Mouse (Mus musculus): ENCODE results near the gene Pgm2. TPM values are rescaled to one million over a fixed set of nuclear protein-coding genes. Genes with fewer than 3 reads are reported as not detected.

The Pgm2 gene
- polyA plus RNA-seq, 1 experiment from 2014 or later = 34.4 TPM

GRCm38 (mm10) chr5:64107596-64108289, 15.0 kb downstream of the Pgm2 start:
- Histone ChIP-seq H3K9me3 (ENCODE audit: control insufficient read depth, low read depth, low read length) (no peaks in the 10 kb centered on the region), H3K27me3 (ENCODE audit: control insufficient read depth, insufficient read depth, low read length) (no peaks in the 10 kb centered on the region), H3K4me2 (replicated peaks; ENCODE audit: low read depth, low read length) (no peak overlapping the region), H3K36me3 (ENCODE audit: control insufficient read depth, insufficient read depth, low read length) (peaks cover 49% of the 10 kb centered on the region), H3K27ac (ENCODE audit: low read length) (no peak overlapping the region), H3K4me1 (ENCODE audit: control insufficient read depth, insufficient read depth, low read length) (no peaks in the 10 kb centered on the region), H3K9ac (replicated peaks; ENCODE audit: low read depth, low read length) (no peak overlapping the region), H3K4me3 (ENCODE audit: low read depth, low read length) (no peak overlapping the region)
- ATAC-seq (ENCODE audit: insufficient number of reproducible peaks, insufficient read depth, low FRiP score, low read depth) = no peak
- 89% methylated on average over 11 of the region's 11 CpGs for WGBS

DNA sequence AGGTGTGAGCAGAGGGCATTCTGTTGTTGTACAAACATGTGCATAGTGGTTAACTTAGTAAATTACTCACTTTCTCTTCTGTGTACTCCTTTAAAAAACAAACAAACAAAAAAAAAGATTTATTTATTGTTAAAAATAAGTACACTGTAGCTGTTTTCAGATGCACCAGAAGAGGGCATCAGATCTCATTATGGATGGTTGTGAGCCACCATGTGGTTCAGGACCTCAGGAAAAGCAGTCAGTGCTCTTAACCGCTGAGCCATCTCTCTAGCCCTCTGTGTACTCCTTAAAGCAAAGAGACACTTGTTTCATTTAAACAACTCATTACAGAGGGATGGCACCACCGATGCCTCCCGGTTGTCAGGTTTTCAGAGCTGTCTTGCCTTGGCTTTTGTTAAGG, 16.5 kb downstream of the Pgm2 start:
- no peak overlapping the region for H3K4me2 ChIP-seq (replicated peaks; ENCODE audit: low read depth, low read length)
- no peak overlapping the region for H3K27ac ChIP-seq (ENCODE audit: low read length)
- no peak overlapping the region for H3K9ac ChIP-seq (replicated peaks; ENCODE audit: low read depth, low read length)
- ATAC-seq (ENCODE audit: insufficient number of reproducible peaks, insufficient read depth, low FRiP score, low read depth) = no peak
- H3K36me3 ChIP-seq (ENCODE audit: control insufficient read depth, insufficient read depth, low read length) = peaks cover 53% of the 10 kb centered on the region
- H3K4me3 ChIP-seq (ENCODE audit: low read depth, low read length) = no peak overlapping the region
- H3K9me3 ChIP-seq (ENCODE audit: control insufficient read depth, low read depth, low read length) = no peaks in the 10 kb centered on the region
- WGBS = 49% methylated on average over 3 of the region's 3 CpGs
- H3K4me1 ChIP-seq (ENCODE audit: control insufficient read depth, insufficient read depth, low read length) = no peaks in the 10 kb centered on the region
- no peaks in the 10 kb centered on the region for H3K27me3 ChIP-seq (ENCODE audit: control insufficient read depth, insufficient read depth, low read length)

- peaks cover 49% of the 10 kb centered on the region for H3K36me3 ChIP-seq (ENCODE audit: control insufficient read depth, insufficient read depth, low read length)
- ATAC-seq (ENCODE audit: insufficient number of reproducible peaks, insufficient read depth, low FRiP score, low read depth) = no peak
These were observed 19.6 kb downstream of the Pgm2 start for GRCm38 (mm10) chr5:64112360-64112759.

DNA sequence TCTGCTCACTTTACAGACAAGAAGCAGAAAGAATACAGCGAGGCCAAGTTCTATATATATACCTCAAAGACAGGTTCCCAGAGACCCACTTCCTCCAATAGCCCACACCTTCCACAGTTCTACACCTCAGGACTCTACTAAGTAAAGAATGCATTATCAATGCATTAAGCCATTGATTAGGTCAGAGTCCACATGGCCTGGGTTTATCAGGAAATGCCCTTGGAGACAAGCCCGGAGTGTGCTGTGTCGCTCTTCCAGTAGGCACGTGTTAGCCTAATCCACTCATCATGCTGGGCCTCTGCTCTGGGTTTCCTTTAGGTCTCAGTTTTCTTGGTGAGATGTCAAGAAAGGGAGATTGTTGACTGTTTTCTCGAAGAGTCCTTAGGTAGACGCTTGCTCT, 21.5 kb downstream of the Pgm2 start:
- H3K9me3 ChIP-seq (ENCODE audit: control insufficient read depth, low read depth, low read length) = peaks cover 5% of the 10 kb centered on the region; the same call in 1 of the 2 replicates
- H3K36me3 ChIP-seq (ENCODE audit: control insufficient read depth, insufficient read depth, low read length) = peaks cover 39% of the 10 kb centered on the region; the same call in 1 of the 2 replicates
- no peak for ATAC-seq (ENCODE audit: insufficient number of reproducible peaks, insufficient read depth, low FRiP score, low read depth)
- no peaks in the 10 kb centered on the region for H3K4me1 ChIP-seq (ENCODE audit: control insufficient read depth, insufficient read depth, low read length)
- no peak overlapping the region for H3K4me2 ChIP-seq (replicated peaks; ENCODE audit: low read depth, low read length)
- 91% methylated on average over 6 of the region's 6 CpGs for WGBS
- H3K9ac ChIP-seq (replicated peaks; ENCODE audit: low read depth, low read length) = no peak overlapping the region
- no peak overlapping the region for H3K27ac ChIP-seq (ENCODE audit: low read length)
- H3K27me3 ChIP-seq (ENCODE audit: control insufficient read depth, insufficient read depth, low read length) = no peaks in the 10 kb centered on the region
- no peak overlapping the region for H3K4me3 ChIP-seq (ENCODE audit: low read depth, low read length)

More at GRCm38 (mm10) chr5:64112360-64112759, 19.6 kb downstream of the Pgm2 start:
- Histone ChIP-seq H3K27me3 (ENCODE audit: control insufficient read depth, insufficient read depth, low read length) (no peaks in the 10 kb centered on the region), H3K4me1 (ENCODE audit: control insufficient read depth, insufficient read depth, low read length) (no peaks in the 10 kb centered on the region), H3K27ac (ENCODE audit: low read length) (no peak overlapping the region), H3K9me3 (ENCODE audit: control insufficient read depth, low read depth, low read length) (peaks cover 5% of the 10 kb centered on the region; the same call in 1 of the 2 replicates), H3K9ac (replicated peaks; ENCODE audit: low read depth, low read length) (no peak overlapping the region), H3K4me2 (replicated peaks; ENCODE audit: low read depth, low read length) (no peak overlapping the region), H3K4me3 (ENCODE audit: low read depth, low read length) (no peak overlapping the region)
- WGBS = 83% methylated on average over 3 of the region's 3 CpGs

GRCm38 (mm10) chr5:64117191-64117590, 24.4 kb downstream of the Pgm2 start:
- Histone ChIP-seq H3K36me3 (ENCODE audit: control insufficient read depth, insufficient read depth, low read length) (peaks cover 27% of the 10 kb centered on the region; the same call in 1 of the 2 replicates), H3K9me3 (ENCODE audit: control insufficient read depth, low read depth, low read length) (peaks cover 5% of the 10 kb centered on the region; the same call in 1 of the 2 replicates), H3K4me2 (replicated peaks; ENCODE audit: low read depth, low read length) (no peak overlapping the region), H3K4me1 (ENCODE audit: control insufficient read depth, insufficient read depth, low read length) (no peaks in the 10 kb centered on the region), H3K27ac (ENCODE audit: low read length) (no peak overlapping the region), H3K9ac (replicated peaks; ENCODE audit: low read depth, low read length) (no peak overlapping the region), H3K27me3 (ENCODE audit: control insufficient read depth, insufficient read depth, low read length) (no peaks in the 10 kb centered on the region), H3K4me3 (ENCODE audit: low read depth, low read length) (no peak overlapping the region)
- no peak for ATAC-seq (ENCODE audit: insufficient number of reproducible peaks, insufficient read depth, low FRiP score, low read depth)
- WGBS = 93% methylated on average over 1 of the region's 1 CpGs

GRCm38 (mm10) chr5:64125783-64126182, 33.0 kb downstream of the Pgm2 start:
- no peaks in the 10 kb centered on the region for H3K4me1 ChIP-seq (ENCODE audit: control insufficient read depth, insufficient read depth, low read length)
- H3K36me3 ChIP-seq (ENCODE audit: control insufficient read depth, insufficient read depth, low read length) = peaks cover 4% of the 10 kb centered on the region; the same call in 1 of the 2 replicates
- WGBS = 80% methylated on average over 5 of the region's 5 CpGs
- H3K4me2 ChIP-seq (replicated peaks; ENCODE audit: low read depth, low read length) = no peak overlapping the region
- no peaks in the 10 kb centered on the region for H3K9me3 ChIP-seq (ENCODE audit: control insufficient read depth, low read depth, low read length)
- H3K27ac ChIP-seq (ENCODE audit: low read length) = no peak overlapping the region
- ATAC-seq (ENCODE audit: insufficient number of reproducible peaks, insufficient read depth, low FRiP score, low read depth) = no peak
- H3K9ac ChIP-seq (replicated peaks; ENCODE audit: low read depth, low read length) = no peak overlapping the region
- H3K27me3 ChIP-seq (ENCODE audit: control insufficient read depth, insufficient read depth, low read length) = no peaks in the 10 kb centered on the region
- no peak overlapping the region for H3K4me3 ChIP-seq (ENCODE audit: low read depth, low read length)

GRCm38 (mm10) chr5:64131550-64131949, 38.8 kb downstream of the Pgm2 start:
- Histone ChIP-seq H3K4me3 (ENCODE audit: low read depth, low read length) (no peak overlapping the region), H3K27me3 (ENCODE audit: control insufficient read depth, insufficient read depth, low read length) (no peaks in the 10 kb centered on the region), H3K4me2 (replicated peaks; ENCODE audit: low read depth, low read length) (no peak overlapping the region), H3K36me3 (ENCODE audit: control insufficient read depth, insufficient read depth, low read length) (peaks cover 4% of the 10 kb centered on the region; the same call in 1 of the 2 replicates), H3K9me3 (ENCODE audit: control insufficient read depth, low read depth, low read length) (no peaks in the 10 kb centered on the region), H3K27ac (ENCODE audit: low read length) (no peak overlapping the region), H3K9ac (replicated peaks; ENCODE audit: low read depth, low read length) (no peak overlapping the region), H3K4me1 (ENCODE audit: control insufficient read depth, insufficient read depth, low read length) (no peaks in the 10 kb centered on the region)
- no peak for ATAC-seq (ENCODE audit: insufficient number of reproducible peaks, insufficient read depth, low FRiP score, low read depth)
- WGBS = 69% methylated on average over 5 of the region's 5 CpGs

DNA sequence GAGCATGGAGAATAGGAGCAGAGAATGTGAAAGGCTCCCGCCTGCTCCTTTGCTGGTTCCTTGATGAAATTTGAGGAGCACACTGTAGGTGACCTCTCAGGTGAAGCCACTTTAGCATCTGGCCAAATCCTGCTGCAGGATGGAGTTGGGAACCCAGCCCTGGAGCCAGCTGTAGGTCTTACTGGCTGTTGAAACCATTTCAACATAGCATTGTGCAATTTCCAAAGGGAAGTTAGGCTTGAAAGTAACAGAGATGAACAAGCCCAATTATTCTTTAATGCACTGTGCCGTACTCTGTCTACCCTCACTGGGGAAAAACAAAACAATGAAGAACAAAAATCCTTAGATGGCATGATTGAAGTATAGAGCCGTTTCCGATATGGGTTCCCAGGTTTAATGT, 41.2 kb downstream of the Pgm2 start:
- Histone ChIP-seq H3K4me1 (ENCODE audit: control insufficient read depth, insufficient read depth, low read length) (no peaks in the 10 kb centered on the region), H3K9me3 (ENCODE audit: control insufficient read depth, low read depth, low read length) (no peaks in the 10 kb centered on the region), H3K9ac (replicated peaks; ENCODE audit: low read depth, low read length) (no peak overlapping the region), H3K4me2 (replicated peaks; ENCODE audit: low read depth, low read length) (no peak overlapping the region), H3K4me3 (ENCODE audit: low read depth, low read length) (no peak overlapping the region), H3K27me3 (ENCODE audit: control insufficient read depth, insufficient read depth, low read length) (no peaks in the 10 kb centered on the region), H3K27ac (ENCODE audit: low read length) (no peak overlapping the region), H3K36me3 (ENCODE audit: control insufficient read depth, insufficient read depth, low read length) (peaks cover under 1% of the 10 kb centered on the region; the same call in 1 of the 2 replicates)
- ATAC-seq (ENCODE audit: insufficient number of reproducible peaks, insufficient read depth, low FRiP score, low read depth) = no peak
- WGBS = 85% methylated on average over 4 of the region's 4 CpGs

DNA sequence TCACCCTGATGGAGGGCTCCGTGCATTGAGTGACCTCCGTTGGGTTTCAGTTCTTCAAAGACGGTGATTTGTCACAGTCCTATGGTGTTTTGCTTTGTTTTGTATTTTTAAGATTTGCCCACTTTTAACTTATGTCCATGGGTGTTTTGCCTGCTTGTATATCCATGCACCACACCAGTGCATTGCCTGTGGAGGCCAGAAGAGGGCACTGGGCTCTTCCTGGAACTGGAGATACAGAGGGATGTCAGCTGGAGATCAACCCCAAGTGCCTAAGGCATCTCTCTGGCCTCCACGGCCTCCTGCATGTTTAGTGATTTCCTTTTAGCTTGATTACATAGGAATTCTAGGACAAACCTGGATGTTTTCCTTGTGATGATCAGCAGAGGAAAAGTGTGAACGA, 43.6 kb downstream of the Pgm2 start:
- Histone ChIP-seq H3K27me3 (ENCODE audit: control insufficient read depth, insufficient read depth, low read length) (no peaks in the 10 kb centered on the region), H3K27ac (ENCODE audit: low read length) (no peak overlapping the region), H3K4me2 (replicated peaks; ENCODE audit: low read depth, low read length) (no peak overlapping the region), H3K4me3 (ENCODE audit: low read depth, low read length) (no peak overlapping the region), H3K36me3 (ENCODE audit: control insufficient read depth, insufficient read depth, low read length) (no peaks in the 10 kb centered on the region), H3K9me3 (ENCODE audit: control insufficient read depth, low read depth, low read length) (no peaks in the 10 kb centered on the region), H3K4me1 (ENCODE audit: control insufficient read depth, insufficient read depth, low read length) (no peaks in the 10 kb centered on the region), H3K9ac (replicated peaks; ENCODE audit: low read depth, low read length) (no peak overlapping the region)
- WGBS = 71% methylated on average over 5 of the region's 5 CpGs
- ATAC-seq (ENCODE audit: insufficient number of reproducible peaks, insufficient read depth, low FRiP score, low read depth) = no peak
